Mouse (Mus musculus) monocyte, adult 2 months (primary cell): ENCODE measurements around the gene Kat2a.
"Not testable (repeated sequence)": the region's sequence is repeated elsewhere in the genome, so short reads cannot be mapped to it uniquely, and the experiment has no call there.

Experiments used
- DNase-seq, 2 experiments: peaks; one replicate each; pipeline ENCODE4 v3.0.0; 2022; ENCODE audit warnings: low spot score in 2 of 2, low read depth in 1 of 2

Kat2a gene

DNA sequence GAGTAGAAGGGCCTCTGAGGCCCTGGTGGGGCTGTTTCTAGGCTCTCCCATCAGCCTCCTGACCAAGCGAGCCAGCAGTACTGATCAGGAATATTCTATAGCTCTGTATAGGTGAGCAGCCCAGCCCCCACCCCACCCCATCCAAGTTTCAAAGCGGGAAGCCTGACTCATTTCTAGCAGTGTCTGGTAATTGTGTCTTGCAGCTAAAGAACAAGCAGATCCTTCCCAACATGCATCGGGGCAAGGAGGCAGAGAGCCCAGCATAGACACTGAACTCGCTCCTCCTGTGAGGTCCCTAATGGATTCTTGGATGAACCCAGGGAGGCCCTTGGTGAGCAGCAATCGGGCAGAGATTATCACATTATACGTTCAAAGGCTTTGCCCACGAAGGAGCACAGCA, 34.5 kb downstream of the Kat2a start:
- DNase-seq, result no peak

DNA sequence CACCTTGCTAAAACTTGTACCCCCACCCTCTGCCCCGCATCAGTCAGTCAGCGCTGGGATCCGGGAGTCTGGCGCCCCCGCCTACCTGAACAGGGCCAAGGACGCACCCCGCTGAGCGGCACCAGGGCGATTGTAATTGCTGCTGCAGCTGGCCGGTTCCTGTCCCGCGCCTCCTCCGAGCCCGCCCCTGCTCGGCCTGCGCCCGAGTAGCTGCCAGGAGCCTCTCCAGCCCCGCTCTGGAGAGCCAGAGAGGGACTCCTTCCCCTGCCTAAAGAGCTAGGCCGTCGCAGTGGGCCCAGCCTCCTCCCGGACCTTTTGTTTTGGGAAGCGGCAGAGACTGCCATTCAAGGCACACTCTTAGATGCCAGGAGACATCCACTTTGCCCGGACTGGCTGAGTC, 39.1 kb downstream of the Kat2a start:
- no peak for DNase-seq

DNA sequence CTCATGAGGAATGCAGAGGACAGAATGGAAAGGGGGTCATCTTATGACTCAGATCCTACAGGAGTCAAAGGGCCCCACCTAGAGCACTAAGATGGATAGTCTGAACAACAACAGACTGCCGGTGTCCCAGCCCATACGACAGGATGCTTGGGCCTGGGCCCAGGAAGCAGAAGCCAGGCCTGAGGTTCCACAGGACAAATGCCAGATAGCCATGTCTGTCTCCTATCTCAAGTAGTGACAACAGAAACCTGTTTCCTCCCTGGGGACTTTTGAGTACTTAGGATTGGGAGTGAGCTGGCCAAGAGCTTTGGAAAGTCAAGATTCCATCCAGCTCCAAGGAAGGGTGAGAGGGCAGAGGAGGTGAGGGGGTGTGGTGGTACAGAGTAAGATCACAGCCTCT, 40.3 kb downstream of the Kat2a start:
- DNase-seq, result no peak

DNA sequence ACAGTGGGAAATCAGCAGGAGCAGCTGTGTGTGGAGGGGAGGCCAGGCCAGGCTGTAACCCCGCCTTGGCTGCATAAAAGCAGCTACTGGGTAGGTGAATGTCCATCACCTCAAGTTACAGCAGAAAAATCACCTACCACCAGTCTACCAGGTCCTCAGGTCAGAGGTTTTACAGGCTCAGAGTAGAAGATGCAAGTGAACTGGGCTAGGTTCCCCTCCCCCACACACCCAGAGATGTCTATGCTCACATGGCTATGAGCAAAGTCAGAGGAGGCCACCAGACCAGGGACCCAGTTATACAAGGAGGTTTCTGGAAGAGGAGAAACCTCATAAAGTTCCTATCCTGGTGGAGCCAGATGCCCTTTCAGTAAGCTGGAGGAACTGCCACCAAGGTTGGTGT, 41.2 kb downstream of the Kat2a start:
- no peak for DNase-seq

DNA sequence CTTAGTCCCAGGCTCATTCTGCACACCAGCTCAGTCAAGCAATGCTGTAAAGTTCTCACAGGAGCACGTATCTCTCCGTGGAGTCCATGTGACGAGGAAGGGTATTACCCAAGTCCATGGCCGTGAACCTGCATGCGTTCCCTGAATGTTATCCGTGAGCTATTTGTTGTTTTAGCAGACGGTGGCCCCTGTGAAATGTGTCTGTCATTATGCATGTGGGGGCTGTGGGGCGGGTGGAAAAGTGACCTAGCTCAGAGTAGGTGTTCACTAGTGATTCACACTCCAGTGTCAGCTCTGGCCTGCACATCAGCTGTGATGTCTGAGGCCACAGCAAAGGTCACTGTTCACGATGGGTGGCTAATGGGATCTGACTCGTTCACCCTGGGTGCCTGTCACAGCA, 52.5 kb downstream of the Kat2a start:
- DNase-seq, result no peak

DNA sequence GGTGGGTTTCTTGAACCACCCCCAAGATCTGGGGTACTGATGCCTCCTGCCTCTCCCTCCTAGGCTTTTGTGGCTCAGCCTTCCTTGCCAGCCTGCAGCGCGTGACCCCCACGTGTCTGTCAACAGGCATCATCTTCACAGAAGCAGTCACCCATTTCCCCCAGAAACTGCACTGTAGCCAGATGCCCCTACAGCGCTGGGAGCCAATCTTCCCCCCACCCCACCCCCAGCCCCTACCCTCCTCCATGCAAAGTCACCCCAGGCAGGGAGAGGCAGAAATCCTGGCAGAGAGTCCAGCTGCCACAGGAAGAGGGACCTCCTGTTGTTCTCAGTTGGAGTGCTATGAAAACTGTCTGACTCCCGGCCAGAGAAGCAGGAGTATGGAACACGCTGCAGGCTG, 55.8 kb downstream of the Kat2a start:
- no peak for DNase-seq

DNA sequence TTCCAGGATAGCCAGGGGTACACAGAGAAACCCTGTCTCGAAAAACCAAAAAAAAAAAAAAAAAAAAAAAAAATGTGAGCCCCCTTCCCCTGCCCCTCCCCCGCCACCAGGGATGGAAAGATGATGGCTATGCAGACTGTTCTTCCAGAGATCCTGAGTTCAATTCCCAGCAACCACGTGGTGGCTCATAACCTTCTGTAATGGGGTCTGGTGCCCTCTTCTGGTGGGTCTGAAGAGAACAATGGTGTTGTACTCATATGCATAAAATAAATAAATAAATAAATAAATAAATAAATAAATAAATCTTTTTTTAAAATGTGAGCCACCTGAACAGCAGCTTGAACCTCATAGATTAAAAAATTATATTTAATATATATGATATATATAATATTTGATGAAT, 56.7 kb downstream of the Kat2a start:
- DNase-seq, result not testable (repeated sequence)
